Mouse (Mus musculus) lung, postnatal 10 days (tissue): ENCODE data around the gene Olfr531.

ENCODE experiments used
- DNase-seq: peaks from one replicate; pipeline ENCODE4 v3.0.0; 2021

Gene Olfr531

DNA sequence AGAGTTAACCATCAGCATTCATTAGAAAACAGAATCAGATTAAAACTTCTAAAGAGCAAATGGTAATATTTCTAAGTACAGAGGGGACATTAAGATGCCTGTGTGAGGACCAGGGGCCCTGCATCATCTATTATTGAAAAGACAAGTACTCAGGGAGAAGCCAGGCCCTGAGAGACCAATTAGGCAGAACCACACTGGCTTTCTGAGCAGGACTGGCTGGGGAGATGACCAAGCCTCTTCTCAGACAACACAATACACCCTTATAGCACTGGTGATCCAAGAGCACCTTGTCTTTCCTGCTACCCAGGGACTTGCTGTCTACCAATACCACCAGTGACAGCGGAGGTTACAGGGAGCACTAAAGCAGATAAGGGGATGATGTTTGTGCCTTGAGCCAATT is at the start of gene Olfr531:
Gene Olfr531, minus strand, starts transcription at position 101 of the 400 bp plus-strand sequence.
- DNase-seq, result no peak

DNA sequence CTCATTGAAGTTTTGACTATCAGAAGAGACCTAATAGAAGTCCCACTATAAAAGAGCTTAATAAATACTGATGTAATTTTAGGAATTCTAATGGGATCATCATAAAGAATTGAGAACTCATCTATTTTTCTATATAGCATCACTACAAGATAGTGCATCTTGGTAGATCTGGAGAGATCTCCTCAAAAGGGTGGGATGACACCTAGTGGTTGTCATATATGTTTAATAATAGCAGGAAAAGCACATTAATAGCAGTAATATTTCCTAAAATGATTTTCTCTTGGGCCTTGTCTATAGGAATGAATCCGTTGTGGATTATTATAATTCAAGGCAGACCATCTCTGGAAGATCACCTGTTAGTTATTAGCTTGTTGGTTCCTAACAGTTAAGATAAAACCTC is 40.4 kb upstream of the Olfr531 start:
- DNase-seq, result no peak

DNA sequence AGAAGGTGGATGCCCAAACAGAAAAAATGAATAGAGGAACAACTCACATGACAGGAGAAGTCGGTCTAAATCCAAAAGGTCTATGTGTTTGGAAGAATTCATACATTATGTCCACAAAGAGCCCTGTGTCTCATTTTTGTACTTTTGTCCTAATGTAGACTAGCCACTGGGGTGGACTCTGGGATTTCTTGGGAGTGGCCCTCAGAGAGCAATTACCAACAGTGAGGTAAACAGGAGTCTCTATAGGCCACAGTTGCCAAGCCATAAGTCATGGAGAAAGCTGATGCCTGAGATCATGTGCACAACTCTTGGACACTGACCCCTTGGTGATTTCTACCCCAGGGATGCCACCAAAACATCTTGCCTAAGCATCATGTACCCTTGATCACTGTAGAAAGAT is 18.8 kb upstream of the Olfr531 start, which contains the start of gene Olfr532:
Gene Olfr532, minus strand, starts transcription at position 101 of the 400 bp plus-strand sequence.
- no peak for DNase-seq

DNA sequence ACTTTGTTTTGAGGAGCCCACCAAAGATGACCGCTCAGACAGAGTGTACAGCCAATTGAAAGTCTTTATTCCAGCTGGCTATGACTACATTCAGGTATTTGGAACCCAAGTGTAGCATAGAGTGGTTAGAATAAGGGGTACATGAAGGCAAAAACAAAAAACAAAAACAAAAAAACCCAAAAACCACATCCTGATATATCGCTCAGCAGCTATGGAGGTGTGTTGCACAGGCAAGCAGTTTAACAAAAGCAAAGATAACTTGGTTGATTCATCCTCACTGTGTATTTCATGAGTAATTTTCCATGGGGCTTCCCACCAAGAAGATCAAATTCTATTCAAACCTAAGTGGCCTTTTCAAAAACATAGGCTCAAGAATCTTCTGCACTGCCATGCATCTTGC is 25.8 kb downstream of the Olfr531 start:
- DNase-seq, result no peak

DNA sequence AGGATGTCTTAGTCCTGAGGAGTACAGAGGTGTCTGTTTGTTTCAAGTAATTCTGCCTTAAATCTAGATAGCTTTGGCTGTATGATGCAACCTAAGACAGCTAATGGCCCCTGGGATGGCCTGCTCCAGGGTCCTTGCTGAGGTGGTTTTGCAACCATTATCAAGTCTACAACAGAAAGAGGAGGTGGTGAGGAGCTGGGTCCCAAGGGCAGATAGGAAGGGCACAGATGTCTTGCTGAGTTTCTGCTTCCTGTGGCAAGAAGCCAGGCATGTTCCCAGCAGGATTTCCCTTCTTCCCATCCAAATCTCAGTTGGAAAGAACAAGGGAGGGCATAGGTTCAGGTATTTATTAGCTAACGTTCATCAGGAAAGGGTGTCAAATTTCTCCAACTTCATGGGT is 26.5 kb downstream of the Olfr531 start, which contains the start of gene Olfr530:
Gene Olfr530, minus strand, starts transcription at position 101 of the 400 bp plus-strand sequence.
- DNase-seq, result no peak

DNA sequence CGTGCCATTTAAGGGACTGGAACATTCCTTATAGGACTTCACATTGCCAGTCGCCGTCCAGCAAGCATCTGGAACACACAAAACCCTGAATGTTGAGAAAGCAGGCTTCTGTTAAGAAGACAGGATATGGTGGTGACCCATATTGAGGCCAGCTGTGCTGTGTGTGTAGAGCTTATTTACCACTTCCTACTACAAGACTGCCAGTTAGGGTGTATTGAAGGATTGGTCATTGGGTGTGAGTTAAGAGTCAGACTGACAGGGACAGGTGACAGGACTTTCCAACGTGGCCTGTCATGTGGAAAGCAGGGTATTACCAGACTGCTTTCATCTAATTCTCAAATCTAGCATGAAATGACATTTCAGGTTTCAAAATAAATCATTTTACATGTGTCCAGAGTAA is 28.4 kb downstream of the Olfr531 start:
- no peak for DNase-seq

DNA sequence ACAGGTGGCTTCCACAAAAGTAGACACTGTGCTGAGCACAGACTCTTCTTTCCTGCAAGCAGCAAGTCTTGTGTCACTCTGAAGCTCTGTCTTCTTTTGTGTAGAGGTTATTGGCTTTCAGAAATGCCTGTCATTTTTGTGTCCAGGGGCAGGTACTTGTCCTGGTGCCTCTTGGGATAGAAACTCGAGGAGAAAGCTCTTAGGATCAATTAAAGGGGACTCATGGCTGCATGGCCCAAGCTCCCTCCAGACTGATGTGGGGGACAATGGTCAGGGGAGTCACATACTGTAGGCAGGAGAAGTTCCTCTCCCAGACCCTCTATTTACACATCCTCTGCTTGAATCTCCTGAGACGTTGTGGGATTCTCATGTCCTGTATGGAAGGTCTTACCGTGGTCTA is 41.1 kb downstream of the Olfr531 start, which contains the start of gene Olfr60:
Gene Olfr60, minus strand, starts transcription at position 101 of the 400 bp plus-strand sequence.
- DNase-seq, result no peak
